Mouse (Mus musculus): ENCODE measurements around the gene Zan.

DNA sequence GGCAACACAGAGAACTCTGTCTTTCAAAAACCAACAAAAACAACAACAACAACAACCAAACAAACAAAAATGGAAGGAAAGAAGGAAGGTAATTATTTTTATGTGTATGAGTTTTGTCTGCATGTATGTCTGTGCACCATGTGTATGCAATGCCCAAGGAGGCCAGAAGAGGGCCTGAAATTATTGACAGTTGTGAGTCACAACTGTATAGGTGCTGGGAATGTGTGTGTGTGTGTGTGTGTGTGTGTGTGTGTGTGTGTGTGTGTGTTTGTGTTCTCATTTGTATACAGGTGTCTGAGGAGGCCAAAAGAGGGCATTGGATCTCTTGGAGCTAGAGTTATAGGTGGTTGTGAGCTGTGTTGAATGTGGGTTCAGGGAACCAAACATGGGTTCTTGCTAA, 133.0 kb downstream of the Zan start:
- TF ChIP-seq CTCF (IDR thresholded peaks at IDR 0.05; ENCODE audit: control insufficient read depth, insufficient read depth, insufficient read length) (no peak), MYOD1 (IDR thresholded peaks at IDR 0.05; ENCODE audit: control insufficient read depth, insufficient read length, low read depth) (no peak), MYOG (IDR thresholded peaks at IDR 0.05; ENCODE audit: control insufficient read depth, extremely low read depth, insufficient read length) (no peak)
